Mouse (Mus musculus) c-Kit-negative CD71-positive TER-119-positive erythroid progenitor cells, embryonic 14.5 days (primary cell): ENCODE measurements around the gene Setd1b.
"Not testable (repeated sequence)": the region's sequence is repeated elsewhere in the genome, so short reads cannot be mapped to it uniquely, and the experiment has no call there.

ENCODE experiments used
- DNase-seq: peaks from one replicate; pipeline ENCODE4 v3.0.0-alpha.2; 2013; ENCODE audit warnings: low read depth, low spot score

Gene Setd1b

GRCm38 (mm10) chr5:123159866-123160265, 17.9 kb downstream of the Setd1b start:
- DNase-seq, result no peak

DNA sequence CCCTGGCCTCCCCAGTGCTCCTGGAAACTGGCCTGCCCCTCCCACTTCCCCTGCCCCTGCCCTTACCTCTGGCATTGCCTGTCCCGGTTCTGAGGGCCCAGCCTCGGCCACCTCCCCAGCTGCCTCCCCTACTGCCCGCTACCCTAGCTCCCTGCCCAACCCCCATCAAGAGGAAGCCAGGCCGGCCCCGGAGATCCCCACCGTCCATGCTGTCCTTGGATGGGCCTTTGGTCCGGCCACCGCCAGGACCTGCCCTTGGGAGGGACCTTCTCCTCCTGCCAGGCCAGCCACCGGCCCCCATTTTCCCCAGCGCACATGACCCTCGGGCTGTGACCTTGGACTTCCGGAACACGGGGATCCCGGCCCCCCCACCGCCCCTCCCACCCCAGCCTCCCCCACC, 18.3 kb downstream of the Setd1b start:
- DNase-seq, result no peak

GRCm38 (mm10) chr5:123162942-123163341, 20.9 kb downstream of the Setd1b start:
- DNase-seq, result no peak

DNA sequence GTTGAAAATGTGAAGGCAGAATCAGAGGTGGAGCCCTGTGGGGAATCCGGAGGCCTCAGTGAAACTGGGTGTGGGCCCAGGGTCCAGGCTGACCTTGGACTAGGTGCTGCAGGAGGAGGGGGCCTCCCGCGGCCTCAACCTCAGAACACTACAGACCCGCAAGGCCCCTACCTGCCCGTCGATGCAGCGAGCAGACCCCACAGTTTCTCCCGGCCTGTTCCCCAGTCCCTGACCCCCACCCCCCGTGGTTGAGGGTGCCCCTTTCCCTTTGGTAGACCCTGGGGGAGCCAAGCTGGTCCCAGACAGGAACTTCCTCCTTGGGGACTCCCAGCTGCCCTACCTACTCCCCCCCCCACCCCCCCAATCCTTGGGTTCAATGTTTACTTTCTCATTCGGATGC, 24.4 kb downstream of the Setd1b start:
- no peak for DNase-seq

DNA sequence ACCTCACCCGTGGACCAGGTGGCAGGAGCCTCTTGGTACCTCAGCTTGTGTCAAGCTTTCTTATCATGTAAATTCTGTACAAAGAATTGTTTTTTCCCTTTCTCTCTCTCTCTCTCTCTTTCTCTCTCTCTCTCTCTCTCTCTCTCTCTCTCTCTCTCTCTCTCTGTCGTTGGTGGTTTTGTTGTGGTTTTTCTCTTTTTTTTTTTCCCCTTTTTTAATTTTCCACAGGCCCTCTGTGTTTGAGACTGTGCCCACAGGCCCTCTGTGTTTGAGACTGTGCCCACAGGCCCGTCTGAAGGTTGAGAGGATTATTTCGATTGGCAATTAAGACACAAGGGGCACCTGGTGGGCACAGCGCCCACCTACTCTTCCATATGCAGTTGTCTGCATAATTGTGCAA, 25.6 kb downstream of the Setd1b start:
- DNase-seq, result no peak

GRCm38 (mm10) chr5:123169284-123169683, 27.3 kb downstream of the Setd1b start, which contains the start of gene Psmd9:
Gene Psmd9, plus strand, starts transcription at chr5:123169413.
- DNase-seq, result no peak

GRCm38 (mm10) chr5:123170365-123170764, 28.4 kb downstream of the Setd1b start:
- DNase-seq, result no peak

DNA sequence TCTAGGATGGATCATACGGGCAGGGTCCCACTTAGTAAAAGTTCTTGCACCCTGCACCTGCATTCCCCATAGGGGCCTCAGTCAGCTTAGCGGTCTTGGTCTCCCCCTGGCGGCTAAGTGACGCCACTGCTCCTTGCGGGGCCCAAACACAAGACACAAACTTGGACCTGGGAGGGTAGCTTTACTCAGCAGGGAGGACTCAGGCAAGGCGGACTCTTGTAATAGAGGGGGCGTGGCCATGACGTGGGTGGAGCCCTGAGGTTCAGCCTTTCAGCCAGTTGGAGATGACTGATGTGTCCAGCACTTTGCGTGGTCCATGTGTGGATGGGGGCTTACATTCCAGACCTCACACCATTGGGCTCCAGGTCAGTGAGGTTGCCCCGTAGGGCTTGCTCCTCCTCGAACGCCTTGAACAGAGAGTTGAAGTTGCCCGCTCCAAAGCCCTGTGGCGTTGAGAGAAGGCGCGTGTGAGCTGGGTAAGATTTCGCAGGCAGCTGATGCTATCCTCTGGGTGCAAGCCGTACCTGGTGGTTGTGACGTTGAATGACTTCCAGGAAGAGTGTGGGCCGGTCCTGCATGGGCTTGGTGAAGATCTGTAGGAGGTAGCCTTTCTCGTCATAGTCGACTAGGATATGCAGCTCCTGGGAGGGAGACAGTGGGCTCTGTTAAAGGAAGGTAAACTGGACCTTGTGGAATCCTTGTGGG, 29.8 kb downstream of the Setd1b start:
- peak; percentile 81 for DNase-seq

DNA sequence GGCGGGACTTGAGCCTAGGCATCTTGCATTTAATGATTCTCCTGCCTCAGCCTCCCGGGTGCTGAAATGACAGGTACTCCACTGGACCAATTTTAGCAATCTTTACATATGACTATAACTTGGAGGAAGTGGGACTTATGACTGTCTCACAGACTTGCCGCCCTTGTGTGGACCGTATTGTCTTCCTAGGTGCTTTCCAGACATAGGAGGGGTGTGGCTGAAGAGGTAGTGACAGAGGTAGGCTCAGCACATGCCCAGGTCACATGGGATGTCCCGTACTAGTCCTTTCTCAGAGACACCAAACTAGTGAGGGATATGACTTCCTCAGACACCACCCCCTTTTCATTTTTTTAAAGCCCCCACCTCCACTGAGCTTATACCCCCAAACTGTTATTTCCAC, 36.8 kb downstream of the Setd1b start:
- DNase-seq, result no peak

DNA sequence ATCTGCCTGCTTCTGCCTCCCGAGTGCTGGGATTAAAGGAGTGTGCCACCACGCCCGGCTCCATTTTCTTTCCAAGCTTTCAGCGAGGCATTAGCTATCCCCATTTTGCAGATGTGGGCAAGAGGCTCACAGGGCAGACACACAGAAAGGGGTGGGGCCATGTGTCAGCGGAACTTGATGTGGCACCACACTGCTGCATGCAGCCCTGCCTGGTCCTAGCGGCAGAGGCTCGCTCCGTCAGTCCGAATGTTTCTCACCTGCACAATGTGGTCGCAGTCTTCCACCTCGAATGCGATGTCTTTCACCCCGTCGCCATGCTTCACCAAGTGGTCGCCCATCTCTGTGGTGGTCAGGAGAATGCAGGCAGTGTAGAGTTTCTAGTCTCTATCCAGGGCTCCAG, 38.4 kb downstream of the Setd1b start:
- DNase-seq, result no peak

GRCm38 (mm10) chr5:123181536-123181935, 39.5 kb downstream of the Setd1b start:
- no peak for DNase-seq

- no peak for DNase-seq
Measured at GRCm38 (mm10) chr5:123182651-123183050, 40.7 kb downstream of the Setd1b start, which contains the start of gene Hpd. Gene Hpd, minus strand, starts transcription at chr5:123182727.

DNA sequence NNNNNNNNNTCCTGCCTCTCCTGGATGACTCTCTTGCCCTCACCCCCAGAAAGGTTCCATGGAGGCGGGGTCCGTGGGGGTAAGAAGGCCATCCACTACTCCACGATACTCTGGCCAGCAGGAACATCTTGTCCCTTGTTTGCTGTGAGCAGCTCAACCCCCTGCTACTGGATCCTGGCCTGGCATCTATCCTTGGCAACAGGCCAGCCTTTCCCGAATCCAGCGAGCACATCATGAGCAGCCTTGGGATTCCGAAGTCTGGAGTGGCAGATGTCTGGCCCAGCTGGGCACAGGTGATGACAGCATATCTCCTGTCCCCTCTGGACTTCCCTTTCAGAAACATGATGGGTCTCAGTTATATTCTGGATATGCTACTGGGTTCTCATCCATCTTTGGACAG, 44.0 kb downstream of the Setd1b start:
- no peak for DNase-seq

DNA sequence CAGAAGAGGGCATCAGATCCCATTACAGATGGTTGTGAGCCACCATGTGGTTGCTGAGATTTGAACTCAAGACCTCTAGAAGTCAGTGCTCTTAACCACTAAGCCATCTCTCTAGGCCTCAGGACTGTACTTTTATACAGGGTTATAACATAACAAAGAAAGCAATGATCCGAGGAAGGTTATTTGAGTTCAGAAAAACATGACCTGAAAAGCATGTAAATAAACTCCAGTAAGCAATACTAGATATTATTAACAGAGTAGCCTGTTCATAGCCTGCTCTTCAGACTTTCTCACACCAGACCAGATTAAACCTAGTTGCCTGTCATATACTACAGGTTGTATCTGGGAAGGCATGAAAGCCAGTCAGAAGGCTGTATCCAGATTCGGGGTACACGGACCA, 45.3 kb downstream of the Setd1b start:
- no peak for DNase-seq

DNA sequence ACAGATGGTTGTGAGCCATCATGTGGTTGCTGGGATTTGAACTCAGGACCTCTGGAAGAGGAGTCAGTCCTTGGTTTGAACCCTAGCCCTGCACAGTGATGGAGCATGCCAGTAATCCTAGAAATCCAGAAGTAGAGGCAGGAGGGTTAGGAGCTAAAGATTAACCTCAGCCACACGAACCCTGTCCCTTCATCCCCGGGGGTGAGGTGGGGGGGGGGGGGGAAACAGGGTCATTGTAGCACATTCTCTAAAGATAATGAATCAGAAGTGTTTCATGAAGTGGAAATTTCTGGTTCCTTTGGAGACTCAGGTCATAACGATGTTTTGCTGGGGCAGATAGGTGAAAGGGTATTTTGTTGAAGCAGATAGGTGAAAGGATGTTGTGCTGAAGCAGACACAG, 48.9 kb downstream of the Setd1b start:
- DNase-seq, result no peak

DNA sequence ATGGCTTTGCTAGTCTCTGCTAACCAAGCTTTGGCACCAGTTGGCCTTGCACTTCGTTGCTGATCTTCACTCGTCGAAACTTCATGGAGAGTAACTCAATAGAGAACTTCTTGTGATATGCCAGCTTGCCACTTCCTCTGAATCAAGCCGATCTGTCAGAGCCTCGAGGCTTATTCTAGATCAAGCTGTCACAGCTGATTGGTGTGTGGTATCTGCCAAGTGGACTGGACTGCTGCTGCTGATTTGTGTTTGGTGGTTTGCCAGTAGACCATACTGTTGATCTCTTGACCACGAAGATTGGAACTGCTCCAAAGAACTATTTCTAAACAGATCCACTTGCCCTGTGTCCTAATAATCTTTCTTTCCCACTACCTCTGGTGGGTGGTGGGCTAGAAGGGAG, 49.4 kb downstream of the Setd1b start:
- DNase-seq, result no peak

GRCm38 (mm10) chr5:123192606-123193150, 50.7 kb downstream of the Setd1b start:
- DNase-seq, result no peak

DNA sequence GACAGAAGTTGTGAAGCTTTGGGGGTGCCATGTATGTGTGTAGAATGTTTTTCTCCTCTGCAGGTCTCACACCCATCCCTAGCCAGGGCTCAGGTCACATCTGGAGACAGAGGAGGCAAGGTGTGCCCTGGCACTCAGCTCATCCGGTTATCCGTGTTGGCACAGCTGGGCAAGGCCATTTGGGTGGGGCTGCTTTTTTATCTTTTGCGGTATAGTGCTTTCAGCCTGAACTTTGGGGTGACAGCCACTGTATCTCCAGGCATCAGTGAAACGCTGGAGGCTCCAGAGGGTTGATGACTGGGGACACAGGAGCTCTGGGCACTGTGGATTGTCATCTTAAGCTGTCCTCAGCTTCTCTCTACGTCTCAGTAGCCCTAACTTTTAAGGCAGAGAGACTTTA, 51.4 kb downstream of the Setd1b start:
- peak; percentile 75 for DNase-seq

- no peak for DNase-seq
Measured at GRCm38 (mm10) chr5:123194856-123195255, 52.9 kb downstream of the Setd1b start.

- DNase-seq, result no peak
Measured at GRCm38 (mm10) chr5:123195500-123196000, 53.6 kb downstream of the Setd1b start.

DNA sequence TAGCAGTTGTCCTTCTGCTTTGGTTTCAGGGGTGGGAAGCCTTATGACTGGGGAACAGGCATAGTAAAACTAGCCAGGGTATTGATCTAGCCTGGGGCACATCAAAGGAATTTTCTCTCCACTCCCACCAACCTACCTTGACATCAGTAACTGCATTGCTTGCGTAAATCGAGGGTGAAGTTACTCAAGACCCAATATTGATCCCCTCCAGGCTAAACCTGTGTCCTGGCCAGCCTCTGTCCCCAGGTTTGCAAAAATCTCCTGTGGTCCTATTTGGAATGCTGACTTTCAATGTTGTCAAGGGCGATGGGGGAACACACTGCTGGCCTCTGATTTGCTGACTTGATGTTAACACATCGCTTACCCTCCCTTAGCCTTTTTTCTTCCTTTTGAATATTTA, 54.8 kb downstream of the Setd1b start:
- DNase-seq, result no peak

- no peak for DNase-seq
Measured at GRCm38 (mm10) chr5:123198523-123198922, 56.5 kb downstream of the Setd1b start.

- not testable (repeated sequence) for DNase-seq
Measured at GRCm38 (mm10) chr5:123200816-123201522, 59.0 kb downstream of the Setd1b start.
